Mouse (Mus musculus) naive thymus-derived CD4-positive, alpha-beta T cell, adult 2 months (primary cell): ENCODE data around the gene 4930535I16Rik.
A peak's percentile ranks its signal among the peaks of the same experiment; 100 is the strongest.

Source experiments
- DNase-seq: peaks from one replicate; pipeline ENCODE4 v3.0.0-alpha.2; 2011; ENCODE audit warnings: low read depth

4930535I16Rik gene

GRCm38 (mm10) chr4:123905126-123905668 is 12.6 kb downstream of the 4930535I16Rik start:
- peak; percentile 26 for DNase-seq

GRCm38 (mm10) chr4:123904333-123905125 is 13.3 kb downstream of the 4930535I16Rik start, which contains the start of gene Mycbp:
TSS of gene Mycbp (plus strand) at chr4:123904832.
- DNase-seq, result peak; percentile 100

- DNase-seq, result no peak
These were observed 14.4 kb downstream of the 4930535I16Rik start for GRCm38 (mm10) chr4:123903432-123903831.

- peak; percentile 76 for DNase-seq
These were observed 19.1 kb downstream of the 4930535I16Rik start for GRCm38 (mm10) chr4:123898696-123899095.

GRCm38 (mm10) chr4:123894295-123894694 is 23.5 kb downstream of the 4930535I16Rik start:
- no peak for DNase-seq

GRCm38 (mm10) chr4:123893726-123894125 is 24.1 kb downstream of the 4930535I16Rik start:
- no peak for DNase-seq
